Mouse (Mus musculus) megakaryocyte, embryonic 14.5 days (primary cell): ENCODE results near the gene Gm7697.
"Not testable (repeated sequence)": the region's sequence is repeated elsewhere in the genome, so short reads cannot be mapped to it uniquely, and the experiment has no call there.

Experiments used
- FLI1 ChIP-seq: IDR thresholded peaks from 2 replicates; pipeline ENCODE4 v1.6.1; 2012; ENCODE audit warnings: low read length, inconsistent platforms, mixed read lengths
- GATA1 ChIP-seq: IDR thresholded peaks from 3 replicates; pipeline ENCODE4 v1.6.1; 2012; ENCODE audit warnings: mixed read lengths, low read length, inconsistent platforms, borderline replicate concordance

DNA sequence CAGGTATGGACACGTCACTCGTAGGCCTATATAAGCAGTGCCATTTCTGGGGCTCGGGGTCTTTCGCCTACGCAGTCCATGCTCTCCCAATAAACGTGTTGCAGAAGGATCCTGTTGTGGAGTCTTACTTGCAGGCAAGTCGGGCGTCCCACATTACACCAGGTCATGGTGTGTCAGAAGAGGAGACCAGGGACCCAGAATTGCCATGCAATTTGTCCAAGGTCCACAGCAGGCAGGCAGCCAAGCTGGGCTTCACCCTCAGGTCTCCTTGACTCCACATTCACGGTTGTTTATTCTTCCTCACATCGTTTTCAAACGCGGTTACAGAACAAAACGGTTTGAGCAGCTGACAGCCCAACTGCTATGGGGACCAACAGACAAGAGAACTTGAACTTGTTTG lies 21.7 kb upstream of the Gm7697 start:
- TF ChIP-seq GATA1, FLI1: not testable (repeated sequence)
